Mouse (Mus musculus) gastrocnemius, postnatal 4 days (tissue): ENCODE data around the gene Ipo4. TPM values are rescaled to one million over a fixed set of nuclear protein-coding genes. Genes with fewer than 3 reads are reported as not detected.

ENCODE experiments used
- DNase-seq, 2 experiments: peaks; one replicate each; pipeline ENCODE4 v3.0.0; 2021 to 2022; ENCODE audit warnings: low spot score in 2 of 2, mixed read lengths in 2 of 2
- total RNA-seq, 2 experiments: library from RNA; stranded (reverse); gene quantifications; 2 replicates each; pipeline ENCODE4 v1.2.3; 2021

Gene Ipo4
- total RNA-seq, 2 experiments from 2014 or later = 97.6 to 104 TPM

DNA sequence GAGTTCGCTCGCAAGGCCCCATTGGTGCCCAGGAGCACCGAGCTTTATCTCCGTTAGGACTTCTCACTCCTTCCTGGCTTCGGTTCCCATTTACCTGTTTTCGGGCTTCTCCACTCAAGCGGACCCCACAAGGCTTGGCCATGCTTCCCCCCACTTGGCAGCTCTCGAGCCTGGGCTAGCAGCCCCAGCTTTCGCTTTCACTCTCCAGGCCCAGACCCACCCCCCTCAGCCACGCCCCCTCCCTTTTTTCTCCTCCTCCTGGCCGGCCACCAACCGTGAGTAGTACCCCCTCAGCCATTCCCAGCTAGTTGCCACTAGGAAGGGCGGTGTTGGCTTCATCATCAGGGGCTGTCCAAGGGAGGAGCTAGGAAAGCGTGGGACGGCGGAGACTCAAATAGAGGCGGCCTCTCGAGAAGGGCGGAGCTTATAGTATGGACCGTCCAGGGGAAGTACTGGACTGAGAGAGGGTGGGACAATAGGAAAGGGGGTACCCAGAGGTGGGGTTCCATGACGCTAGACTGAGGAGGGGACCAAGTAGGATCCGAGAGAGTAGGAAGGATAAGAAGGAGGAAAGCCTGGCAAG is 44.9 kb downstream of the Ipo4 start, which contains the start of gene Psme2:
Gene Psme2, minus strand, starts transcription at position 366 of the 583 bp plus-strand sequence.
- DNase-seq = peak; percentile 81 to 92

DNA sequence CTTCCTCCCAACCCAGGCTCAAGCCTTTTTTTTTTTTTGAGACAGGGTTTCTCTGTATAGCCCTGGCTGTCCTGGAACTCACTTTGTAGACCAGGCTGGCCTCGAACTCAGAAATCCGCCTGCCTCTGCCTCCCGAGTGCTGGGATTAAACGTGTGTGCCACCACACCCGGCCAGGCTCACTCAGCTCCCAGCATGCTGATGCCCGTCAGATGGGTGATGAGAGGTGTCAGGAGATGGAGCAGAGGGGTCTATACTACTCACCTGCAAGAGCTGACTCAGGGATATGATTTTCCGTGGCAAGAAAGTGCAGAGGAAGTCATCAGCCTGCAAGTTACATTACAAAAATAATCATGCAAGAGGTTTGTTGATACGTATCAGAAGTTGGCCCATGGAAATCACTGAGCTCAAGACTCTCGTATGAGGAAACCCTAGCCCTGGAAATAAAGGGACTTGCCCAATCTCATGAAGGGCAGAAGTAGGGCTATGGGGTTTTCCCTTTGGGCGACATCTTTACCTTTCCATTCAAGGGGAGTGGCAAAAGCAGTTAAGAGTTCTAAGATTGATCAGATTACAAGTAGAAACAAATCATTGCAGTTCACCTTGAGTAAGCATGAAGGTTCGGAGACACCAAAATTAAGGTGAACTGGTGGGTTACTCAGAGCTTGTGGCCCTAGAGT is 45.8 kb downstream of the Ipo4 start:
- DNase-seq = no peak

DNA sequence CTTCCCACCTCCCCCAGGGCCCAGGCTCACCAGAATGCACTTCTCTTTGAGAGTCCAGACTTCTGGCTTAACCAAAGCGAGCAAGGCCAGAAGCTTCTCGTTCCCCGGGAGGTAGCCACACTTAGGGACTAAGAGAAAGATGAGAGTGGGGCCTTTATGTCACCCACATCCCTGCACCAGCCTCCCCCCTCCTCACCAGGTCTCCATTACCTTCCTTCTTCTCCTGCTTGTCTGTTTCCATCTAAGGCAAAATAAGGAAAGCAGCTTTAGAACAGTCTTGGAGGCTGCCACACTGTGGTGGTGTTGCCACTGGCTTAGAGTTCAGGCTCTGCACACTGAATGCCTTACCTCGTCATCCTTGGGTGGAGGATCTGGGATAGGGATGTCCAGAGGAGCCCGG is 46.5 kb downstream of the Ipo4 start:
- DNase-seq = no peak

DNA sequence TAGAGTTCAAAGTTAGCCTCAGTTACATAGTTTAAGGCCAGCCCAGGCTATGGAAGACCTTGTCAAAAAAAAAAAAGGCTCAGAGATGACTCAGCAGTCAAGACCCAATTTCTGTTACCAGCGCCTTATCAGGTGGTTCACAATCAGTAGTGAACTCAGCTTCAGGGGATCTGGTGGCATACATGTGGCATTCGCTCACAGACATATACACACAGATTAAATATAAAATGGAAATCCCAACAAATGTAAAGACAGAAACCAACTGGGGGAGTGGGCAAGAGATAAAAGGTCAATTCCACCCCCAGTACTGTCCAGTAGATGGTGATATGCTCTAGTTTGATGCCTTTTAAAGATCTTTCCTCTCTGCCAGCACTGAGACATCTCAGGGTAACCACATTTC is 49.6 kb downstream of the Ipo4 start:
- no peak for DNase-seq

DNA sequence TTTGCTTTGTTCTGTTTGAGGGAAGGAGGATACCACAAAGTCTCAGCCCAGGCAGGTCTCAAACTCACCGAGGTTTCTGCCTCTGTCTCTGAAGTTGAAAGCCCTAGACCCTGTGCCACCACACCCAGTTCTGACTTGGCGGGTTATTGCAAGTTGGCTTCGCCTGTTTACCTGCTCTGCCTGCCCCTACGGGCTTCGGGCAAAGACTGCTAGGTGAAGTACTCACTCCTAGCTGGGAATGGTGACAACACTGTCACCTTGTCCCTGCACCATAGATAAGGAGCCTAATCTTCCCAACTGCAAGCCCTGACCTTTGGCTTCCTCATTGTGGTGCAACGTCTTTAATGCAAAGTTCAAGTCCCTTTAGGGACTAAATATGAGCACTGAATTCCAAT is 50.2 kb downstream of the Ipo4 start:
- DNase-seq = no peak

DNA sequence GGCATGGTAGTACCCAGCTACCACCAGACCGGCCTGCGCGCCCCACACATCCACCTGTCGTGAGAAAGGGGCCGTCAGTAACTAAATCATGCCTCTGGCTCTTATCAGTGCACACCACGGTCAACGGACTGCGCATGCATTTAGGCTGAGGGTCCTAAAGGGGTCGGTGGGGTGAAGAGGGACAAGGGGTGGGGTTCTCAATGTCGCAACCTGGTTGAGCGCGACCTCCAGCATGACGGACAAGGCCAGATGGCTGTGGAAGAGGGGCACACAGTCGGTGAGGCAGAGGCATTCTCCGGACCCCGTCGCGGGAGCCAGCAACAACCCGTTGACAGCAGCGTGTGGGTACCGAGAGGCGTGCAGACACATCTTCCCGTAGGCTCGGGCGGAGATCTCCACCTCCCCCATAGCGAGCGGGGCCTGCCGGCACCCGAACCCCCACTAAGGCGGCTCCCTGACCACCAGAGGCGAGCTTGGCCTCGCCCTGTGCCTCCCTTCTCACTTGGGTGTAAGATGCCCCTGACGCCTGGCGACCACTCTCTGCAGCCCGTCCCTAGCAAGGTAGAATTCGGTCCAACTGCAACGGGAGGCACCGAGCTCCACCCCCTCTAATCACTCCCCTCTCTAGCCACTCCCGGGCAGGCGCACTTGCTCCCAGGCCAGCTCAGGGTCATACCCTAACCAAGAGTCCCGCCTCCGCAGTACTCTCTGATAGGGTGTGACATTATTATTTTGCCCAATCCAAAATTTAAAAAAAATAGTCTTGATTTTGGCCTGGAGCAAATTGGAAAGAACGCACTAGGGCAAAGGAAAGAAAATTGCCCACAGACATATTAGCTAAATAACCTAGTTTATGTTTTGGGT is 50.8 kb downstream of the Ipo4 start, which contains the start of gene Emc9:
Gene Emc9, minus strand, starts transcription at position 601 of the 864 bp plus-strand sequence.
- peak; percentile 52 to 69 for DNase-seq

DNA sequence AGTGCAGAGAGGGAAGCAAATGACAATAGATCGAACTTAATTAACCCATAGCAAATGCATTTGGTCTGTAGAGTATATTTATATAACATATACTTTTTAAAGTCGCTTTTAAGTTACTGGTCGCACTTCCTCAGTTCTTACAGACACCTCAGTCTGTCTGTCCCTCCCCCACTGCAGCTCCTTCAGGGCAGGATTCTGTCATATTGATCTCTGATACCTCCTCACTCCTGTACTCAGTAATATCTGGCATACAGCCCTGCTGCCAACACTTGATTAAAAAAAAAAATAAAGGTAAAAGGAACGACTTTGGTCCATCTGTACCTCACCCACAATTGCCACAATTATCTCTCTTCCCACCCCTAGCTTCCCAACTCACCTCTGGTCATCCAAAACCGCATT is 51.5 kb downstream of the Ipo4 start:
- DNase-seq = no peak

DNA sequence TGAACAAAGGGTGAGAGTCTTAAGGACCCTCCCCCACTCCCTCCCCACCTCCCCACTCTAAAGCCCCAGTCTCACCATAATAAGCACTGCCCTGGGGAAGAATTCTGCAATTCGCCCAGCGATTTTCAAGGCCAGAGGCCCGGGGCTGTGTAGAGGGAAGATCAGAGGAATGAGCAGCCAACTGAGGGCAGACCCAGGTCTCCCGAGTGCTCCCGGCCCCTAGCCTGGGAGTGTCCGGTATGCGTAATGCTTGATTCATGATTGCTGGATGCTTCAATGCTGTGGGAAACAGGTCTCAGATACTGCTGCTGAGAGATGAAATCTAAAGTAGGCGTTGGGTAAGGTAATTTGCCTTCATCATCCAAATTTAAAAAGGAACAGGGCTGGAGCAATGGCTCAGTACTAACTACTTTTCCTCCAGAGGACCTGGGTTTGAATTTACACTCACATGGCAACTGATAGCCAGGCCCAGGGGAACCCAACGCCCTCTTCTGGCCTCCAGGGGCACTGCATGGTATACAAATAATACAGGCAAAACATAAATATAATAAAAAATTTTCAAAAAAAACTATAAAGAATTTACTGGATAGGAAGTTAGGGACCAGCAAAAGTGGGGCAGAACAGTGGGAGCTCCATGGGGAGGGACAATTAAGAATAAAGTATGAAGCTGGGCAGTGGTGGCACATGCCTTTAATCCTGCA is 53.6 kb downstream of the Ipo4 start:
- DNase-seq = no peak

DNA sequence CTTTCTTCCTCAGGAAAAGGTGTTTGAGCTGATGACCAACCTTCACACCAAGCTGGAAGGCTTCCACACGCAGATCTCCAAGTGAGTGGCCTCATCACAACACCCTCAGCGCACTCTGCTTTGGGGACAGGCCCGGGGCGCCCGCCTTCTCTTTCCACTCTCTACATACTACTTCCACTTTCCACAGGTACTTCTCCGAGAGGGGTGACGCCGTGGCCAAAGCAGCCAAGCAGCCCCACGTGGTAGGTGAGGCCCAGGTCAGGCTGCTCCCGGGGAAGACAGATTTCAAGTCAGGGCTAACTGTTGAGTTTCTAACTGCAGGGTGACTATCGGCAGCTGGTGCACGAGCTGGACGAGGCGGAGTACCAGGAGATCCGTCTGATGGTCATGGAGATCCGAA is 55.0 kb downstream of the Ipo4 start:
- no peak for DNase-seq

DNA sequence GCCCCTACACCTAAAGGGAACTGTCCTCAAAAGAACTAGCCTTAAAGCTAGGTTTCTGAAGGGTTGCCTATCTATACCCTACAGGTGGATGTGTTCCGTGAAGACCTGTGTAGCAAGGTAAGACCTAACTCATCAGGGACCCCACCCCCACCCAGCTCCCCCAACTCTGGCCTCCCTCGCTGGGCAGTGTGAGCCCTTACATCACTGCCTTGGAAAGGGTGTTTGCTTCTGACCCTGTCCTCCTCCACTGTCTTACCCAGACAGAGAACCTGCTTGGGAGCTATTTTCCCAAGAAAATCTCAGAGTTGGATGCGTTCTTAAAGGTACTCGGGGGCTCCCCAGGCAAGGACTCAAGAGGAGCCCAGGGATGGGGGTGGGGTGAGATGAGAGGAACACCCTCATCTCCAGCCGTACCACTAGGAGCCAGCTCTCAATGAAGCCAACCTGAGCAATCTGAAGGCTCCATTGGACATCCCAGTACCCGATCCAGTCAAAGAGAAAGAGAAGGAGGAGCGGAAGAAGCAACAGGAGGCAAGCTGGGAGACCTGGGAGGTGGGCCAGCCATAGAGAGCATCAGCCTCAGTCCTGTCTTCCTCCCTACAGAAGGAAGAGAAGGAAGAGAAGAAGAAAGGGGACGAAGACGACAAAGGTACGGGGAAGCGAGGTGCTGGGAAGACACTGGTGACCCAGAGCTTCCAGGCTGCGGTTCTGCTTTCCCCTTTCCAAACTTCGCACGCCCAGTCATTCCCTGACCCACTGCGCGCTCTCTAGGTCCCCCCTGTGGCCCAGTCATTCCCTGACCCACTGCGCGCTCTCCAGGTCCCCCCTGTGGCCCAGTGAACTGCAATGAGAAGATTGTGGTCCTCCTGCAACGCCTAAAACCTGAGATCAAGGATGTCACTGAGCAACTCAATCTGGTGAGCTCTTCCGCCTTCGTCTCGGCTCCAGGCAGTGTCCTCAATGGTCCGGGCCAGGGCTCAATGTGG is 56.0 kb downstream of the Ipo4 start:
- DNase-seq = no peak

DNA sequence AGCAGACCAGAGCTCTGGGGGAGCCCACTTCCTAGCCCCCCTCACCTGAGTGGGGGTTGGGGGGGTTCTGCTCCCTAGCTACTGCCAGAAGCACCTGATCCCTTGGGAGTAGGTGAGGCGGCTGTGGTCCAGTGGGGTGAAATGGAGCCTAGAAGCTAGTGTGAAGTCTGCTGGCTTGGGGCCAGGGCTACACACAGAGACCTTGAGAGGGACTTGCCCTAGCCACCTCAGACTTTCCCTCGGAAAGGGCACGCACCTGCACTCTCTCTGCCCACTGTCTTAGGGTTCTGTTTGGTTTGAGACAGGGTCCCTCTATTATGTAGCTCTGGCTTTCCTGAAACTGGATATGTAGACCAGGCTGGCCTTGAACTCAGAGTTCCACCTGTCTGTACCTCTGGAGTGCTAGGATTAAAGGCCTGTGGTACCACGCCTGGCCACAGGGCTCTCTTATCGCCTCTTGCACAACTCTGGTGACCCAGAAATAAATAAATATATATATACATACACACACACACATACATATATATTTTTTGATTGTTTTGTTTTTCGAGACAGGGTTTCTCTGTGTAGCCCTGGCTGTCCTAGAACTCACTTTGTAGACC is 57.0 kb downstream of the Ipo4 start:
- peak in 1 of 2 experiments; percentile 56 for DNase-seq

DNA sequence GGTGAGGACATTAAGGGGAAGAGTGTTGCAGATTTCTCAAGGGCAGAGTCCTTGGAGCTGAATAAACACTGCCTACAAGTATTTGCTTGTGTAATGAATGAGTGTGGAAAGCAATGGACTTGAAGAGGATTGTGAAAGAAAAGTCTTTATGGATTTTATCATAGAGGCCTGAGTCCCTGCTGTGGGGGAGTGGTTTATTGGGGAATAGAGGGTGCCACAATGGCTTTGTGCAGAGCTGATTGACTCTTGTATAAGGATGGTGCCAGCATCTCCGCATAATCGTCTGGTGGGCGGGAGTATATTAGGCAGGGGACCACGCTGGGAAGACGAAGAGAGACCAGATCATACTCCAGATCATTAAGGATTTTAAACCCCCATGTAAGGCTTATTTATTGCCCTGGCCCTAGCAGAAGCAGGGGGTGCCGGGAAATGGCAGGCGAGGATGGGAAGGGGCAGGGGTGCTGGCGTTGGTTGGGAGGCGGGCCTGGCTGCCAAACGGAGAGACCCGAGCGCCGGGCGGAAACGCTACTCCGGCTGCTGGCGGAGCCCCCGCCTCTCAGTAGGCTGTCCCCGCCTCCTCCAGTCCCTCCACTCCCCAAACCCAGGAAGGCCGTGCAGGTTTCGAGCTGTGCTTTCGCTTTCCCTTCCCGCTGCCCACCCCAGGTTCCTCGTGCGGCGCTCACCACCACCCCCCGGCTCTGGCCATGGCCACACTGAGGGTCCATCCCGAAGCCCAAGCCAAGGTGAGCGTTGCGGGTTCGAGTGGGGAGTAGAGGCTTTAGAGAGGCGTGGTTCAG is 57.7 kb downstream of the Ipo4 start, which contains the start of gene Psme1:
Gene Psme1, plus strand, starts transcription at position 253 of the 797 bp plus-strand sequence.
- peak; percentile 60 to 78 for DNase-seq

DNA sequence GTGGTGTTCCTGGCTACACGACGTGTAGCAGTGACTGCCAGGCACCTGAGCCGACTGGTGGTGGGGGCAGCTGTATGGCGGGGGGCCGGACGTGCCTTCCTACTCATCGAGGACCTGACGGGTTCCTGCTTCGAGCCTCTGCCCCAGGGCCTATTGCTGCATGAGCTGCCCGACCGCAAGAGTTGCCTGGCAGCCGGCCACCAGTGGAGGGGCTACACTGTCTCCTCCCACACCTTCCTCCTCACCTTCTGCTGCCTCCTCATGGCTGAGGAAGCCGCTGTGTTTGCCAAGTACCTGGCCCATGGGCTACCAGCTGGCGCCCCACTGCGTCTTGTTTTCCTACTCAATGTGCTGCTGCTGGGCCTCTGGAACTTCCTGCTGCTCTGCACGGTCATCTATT is 59.4 kb downstream of the Ipo4 start:
- no peak for DNase-seq

DNA sequence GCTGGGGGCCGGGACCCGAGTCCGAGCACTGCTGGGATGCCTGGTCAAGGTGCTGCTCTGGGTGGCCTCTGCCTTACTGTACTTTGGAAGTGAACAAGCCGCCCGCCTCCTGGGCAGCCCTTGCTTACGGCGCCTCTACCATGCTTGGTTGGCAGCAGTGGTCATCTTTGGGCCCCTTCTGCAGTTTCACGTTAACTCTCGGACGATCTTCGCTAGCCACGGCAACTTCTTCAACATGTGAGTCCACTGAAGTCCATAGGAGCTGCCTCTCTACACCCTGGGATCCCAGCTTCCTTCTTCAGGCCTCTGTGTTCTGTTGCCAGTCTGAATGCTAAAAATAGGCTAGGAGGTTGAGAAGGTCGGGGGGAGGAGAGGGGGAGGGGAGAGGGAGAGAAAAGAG is 60.0 kb downstream of the Ipo4 start:
- no peak for DNase-seq

Other genes starting within 250 kb of the Ipo4 start
- 10 to 100 TPM; 23.7 to 28.5 TPM for gene Dhrs4, start 157.2 kb downstream of the Ipo4 start, total RNA-seq
- gene Carmil3, start 145.3 kb downstream of the Ipo4 start, total RNA-seq = 1 to 10 TPM; 3.2 to 4.4 TPM
- not detected for gene Cpne6, start 125.5 kb downstream of the Ipo4 start, total RNA-seq
- gene Nrl, start 111.0 kb downstream of the Ipo4 start, total RNA-seq = not detected
- gene Pck2, start 95.7 kb downstream of the Ipo4 start, total RNA-seq = 10 to 100 TPM; 21.6 to 21.8 TPM
- gene Dcaf11, start 76.0 kb downstream of the Ipo4 start, total RNA-seq = 10 to 100 TPM; 44.5 to 54.3 TPM
- 1 to 10 TPM in 1 of 2 experiments, not detected in 1; 1.4 TPM for gene A730061H03Rik, start 75.6 kb downstream of the Ipo4 start, total RNA-seq
- 100 to 1,000 TPM; 294 to 332 TPM for gene Fitm1, start 60.3 kb downstream of the Ipo4 start, total RNA-seq
- gene Psme1, start 57.8 kb downstream of the Ipo4 start, total RNA-seq = 10 to 100 TPM; 82.0 to 88.4 TPM
- 10 to 100 TPM; 49.1 to 53.6 TPM for gene Emc9, start 50.7 kb downstream of the Ipo4 start, total RNA-seq
- gene Psme2, start 44.8 kb downstream of the Ipo4 start, total RNA-seq = 100 to 1,000 TPM; 124 to 153 TPM
- 10 to 100 TPM; 21.2 to 22.4 TPM for gene Rnf31, start 44.2 kb downstream of the Ipo4 start, total RNA-seq
- 1 to 10 TPM; 7.0 to 9.0 TPM for gene Irf9, start 32.4 kb downstream of the Ipo4 start, total RNA-seq
- 1 to 10 TPM; 2.7 to 3.2 TPM for gene Rec8, start 17.9 kb downstream of the Ipo4 start, total RNA-seq
- 1 to 10 TPM; 1.7 to 2.4 TPM for gene Gm49378, start 1.9 kb upstream of the Ipo4 start, total RNA-seq
- 10 to 100 TPM; 46.8 to 47.8 TPM for gene Tm9sf1, start 7.8 kb upstream of the Ipo4 start, total RNA-seq
- 1 to 10 TPM; 1.4 to 2.0 TPM for gene Tssk4, start 14.2 kb upstream of the Ipo4 start, total RNA-seq
- 10 to 100 TPM; 27.2 to 27.5 TPM for gene Mdp1, start 24.6 kb upstream of the Ipo4 start, total RNA-seq
- gene Gmpr2, start 36.0 kb upstream of the Ipo4 start, total RNA-seq = 10 to 100 TPM; 12.7 to 13.9 TPM
- 100 to 1,000 TPM; 257 to 278 TPM for gene Nedd8, start 36.2 kb upstream of the Ipo4 start, total RNA-seq
- gene Tinf2, start 45.9 kb upstream of the Ipo4 start, total RNA-seq = 10 to 100 TPM; 21.6 to 21.7 TPM
- under 1 TPM; 0.39 to 0.49 TPM for gene Tgm1, start 78.0 kb upstream of the Ipo4 start, total RNA-seq
- 10 to 100 TPM; 10.9 to 12.8 TPM for gene Rabggta, start 86.3 kb upstream of the Ipo4 start, total RNA-seq
- 10 to 100 TPM; 40.1 to 41.3 TPM for gene Dhrs1, start 109.7 kb upstream of the Ipo4 start, total RNA-seq
- 10 to 100 TPM; 16.9 to 18.5 TPM for gene Nop9, start 109.7 kb upstream of the Ipo4 start, total RNA-seq
- under 1 TPM in 1 of 2 experiments, not detected in 1; 0.36 TPM for gene Cideb, start 122.5 kb upstream of the Ipo4 start, total RNA-seq
- under 1 TPM; 0.13 to 0.20 TPM for gene Ltb4r2, start 125.5 kb upstream of the Ipo4 start, total RNA-seq
- under 1 TPM; 0.49 to 0.64 TPM for gene Ltb4r1, start 130.0 kb upstream of the Ipo4 start, total RNA-seq
- gene Adcy4, start 148.1 kb upstream of the Ipo4 start, total RNA-seq = 10 to 100 TPM in 1 of 2 experiments, 1 to 10 TPM in 1; 9.2 to 11.3 TPM
- 10 to 100 TPM in 1 of 2 experiments, 1 to 10 TPM in 1; 9.4 to 10.7 TPM for gene Ripk3, start 152.9 kb upstream of the Ipo4 start, total RNA-seq
- gene Nfatc4, start 187.2 kb upstream of the Ipo4 start, total RNA-seq = 10 to 100 TPM; 23.0 to 26.0 TPM
- 10 to 100 TPM; 27.5 to 33.0 TPM for gene Nynrin, start 218.1 kb upstream of the Ipo4 start, total RNA-seq
- under 1 TPM; 0.47 to 0.52 TPM for gene Cbln3, start 248.4 kb upstream of the Ipo4 start, total RNA-seq
- 10 to 100 TPM; 15.7 to 16.9 TPM for gene Khnyn, start 249.0 kb upstream of the Ipo4 start, total RNA-seq